Mouse (Mus musculus): Measurements from ENCODE around the gene Sar1b.
A peak's percentile ranks its signal among the peaks of the same experiment; 100 is the strongest.
"Not testable (repeated sequence)": the region's sequence is repeated elsewhere in the genome, so short reads cannot be mapped to it uniquely, and the experiment has no call there.

Sar1b gene

GRCm38 (mm10) chr11:51780773-51781267 is 17.3 kb downstream of the Sar1b start:
- DNase-seq, result peak; percentile 93

DNA sequence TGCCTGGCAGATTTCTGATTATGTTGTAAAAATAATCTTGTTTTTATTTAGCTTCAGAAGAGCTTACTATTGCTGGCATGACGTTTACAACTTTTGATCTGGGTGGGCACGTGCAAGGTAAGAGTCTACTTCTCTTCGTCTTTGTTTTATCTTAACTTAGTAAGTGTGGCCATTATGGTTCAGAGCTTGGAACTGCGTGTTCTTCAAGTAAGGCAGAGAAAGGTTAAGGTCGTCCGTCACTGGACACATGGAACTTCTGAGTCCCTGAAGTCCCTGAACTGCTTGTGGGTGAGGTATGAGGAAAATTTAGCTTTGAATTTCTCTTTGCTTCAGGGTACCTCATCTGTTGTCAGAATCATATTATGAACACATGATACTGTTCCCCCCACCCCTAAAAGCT is 19.2 kb downstream of the Sar1b start:
- no peak for DNase-seq

DNA sequence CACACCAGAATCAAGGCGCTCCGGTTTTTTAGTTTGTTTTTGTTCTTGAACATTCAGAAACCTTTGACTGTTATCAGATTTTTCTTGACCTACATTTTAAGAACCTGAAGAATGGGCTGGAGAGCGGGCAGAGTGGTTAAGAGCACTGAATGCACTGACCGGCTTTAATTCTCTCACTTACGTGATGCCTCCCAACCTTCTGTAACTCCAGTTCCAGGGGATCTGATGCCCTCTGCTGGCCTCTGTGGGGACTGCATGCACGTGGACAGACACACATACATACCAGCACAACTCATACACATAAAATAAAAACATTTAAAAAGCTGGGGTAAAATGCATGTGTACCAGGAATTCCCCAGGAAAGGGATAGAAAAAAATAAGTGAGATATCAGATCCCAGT is 22.4 kb downstream of the Sar1b start:
- DNase-seq, result no peak

- not testable (repeated sequence) for DNase-seq
These were observed 26.2 kb downstream of the Sar1b start for GRCm38 (mm10) chr11:51789735-51790134.

DNA sequence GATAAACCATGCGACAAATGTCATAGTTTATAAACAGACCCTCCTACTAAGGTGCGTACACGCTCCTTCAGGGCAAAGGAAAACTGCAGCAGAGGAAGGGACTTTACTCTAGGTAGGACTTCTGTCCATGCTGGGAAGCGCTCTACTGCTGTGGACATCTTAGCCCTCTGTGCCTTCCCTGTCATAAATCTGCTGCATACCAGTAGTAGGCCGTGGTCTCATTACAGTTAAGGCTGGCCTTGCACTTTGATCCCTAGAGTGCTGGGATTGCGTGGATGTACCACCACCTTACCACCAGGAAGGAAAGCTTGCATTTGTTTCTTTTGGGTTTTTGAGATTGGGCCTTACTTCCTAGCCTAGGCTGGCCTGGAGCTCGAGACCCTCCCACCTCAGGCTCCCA is 27.2 kb downstream of the Sar1b start:
- no peak for DNase-seq

DNA sequence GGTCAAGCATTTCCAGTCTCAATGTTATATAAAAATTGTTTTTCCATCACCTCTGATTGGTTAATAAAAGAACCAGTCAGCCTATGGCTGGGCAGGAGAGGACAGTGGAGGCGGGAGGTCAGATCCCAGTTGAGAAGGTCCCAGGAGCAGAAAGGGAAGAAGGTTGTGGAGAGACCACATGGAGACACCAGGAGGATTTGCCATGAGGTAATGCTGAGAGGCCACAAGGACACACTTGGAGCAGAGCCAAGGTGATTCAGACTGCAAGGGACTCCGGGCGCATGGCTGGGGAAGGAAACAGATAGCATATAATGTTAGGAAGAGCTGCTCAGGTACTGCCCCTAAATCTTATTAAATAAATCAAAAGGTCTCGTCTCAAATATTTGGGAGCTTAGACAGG is 32.8 kb downstream of the Sar1b start:
- no peak for DNase-seq

- DNase-seq, result peak; percentile 96
These were observed 37.3 kb downstream of the Sar1b start for GRCm38 (mm10) chr11:51800634-51801325.

DNA sequence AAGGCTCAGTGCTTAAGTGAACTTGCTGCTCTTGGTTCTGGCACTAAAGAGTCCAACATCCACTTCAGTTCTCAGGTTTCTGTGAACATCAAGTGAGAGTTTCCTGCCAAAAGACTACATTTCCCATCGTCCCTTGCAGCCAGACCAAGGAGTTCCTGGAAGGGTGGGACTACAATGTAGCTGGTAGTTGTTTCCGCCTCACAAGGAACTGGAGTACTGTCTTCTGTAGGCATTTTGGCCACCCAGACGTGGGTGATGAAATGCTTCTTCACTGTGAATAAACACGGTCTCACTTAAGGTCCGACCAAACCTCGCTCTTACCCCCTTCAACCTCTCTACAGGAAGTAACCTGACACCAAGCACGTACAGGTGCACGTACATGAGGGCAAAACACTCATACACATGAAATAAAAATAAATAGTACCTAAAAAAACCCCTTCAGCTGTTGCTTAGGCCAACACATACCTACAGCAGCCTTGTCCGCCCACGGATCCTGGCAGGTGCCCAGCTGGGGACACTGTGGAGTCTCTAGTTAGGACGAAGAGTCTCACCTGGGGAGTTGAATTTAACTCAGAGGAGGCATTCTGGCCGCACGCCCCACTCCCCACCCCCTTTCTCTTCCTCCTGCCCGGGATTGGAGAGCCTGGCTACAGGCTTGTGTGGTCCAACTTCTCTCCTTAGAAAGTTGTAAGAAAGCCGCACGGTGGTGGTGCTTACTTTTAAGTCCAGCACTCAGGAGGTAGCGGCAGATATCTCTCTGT is 41.9 kb downstream of the Sar1b start:
- DNase-seq, result peak; percentile 97

GRCm38 (mm10) chr11:51807108-51807879 is 43.8 kb downstream of the Sar1b start:
- no peak for DNase-seq

GRCm38 (mm10) chr11:51809632-51810224 is 46.2 kb downstream of the Sar1b start:
- DNase-seq, result no peak

DNA sequence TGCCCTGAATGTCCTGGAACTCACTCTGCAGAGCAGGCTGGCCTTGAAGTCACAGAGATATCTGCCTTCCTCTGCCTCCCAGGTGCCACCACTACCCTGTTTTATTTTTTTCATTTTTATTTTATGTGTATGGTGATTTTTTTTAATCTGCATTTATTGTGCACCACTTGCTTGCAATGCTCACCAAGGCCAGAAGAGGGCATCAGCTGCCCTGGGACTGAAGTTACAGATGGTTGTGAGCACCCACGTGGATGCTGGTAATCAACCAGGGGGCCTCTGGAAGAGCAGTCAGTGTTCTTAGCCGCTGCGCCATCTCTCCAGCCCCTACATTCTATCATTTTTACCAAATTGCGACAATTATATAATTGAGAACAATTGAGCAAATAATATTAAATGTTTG is 47.7 kb downstream of the Sar1b start:
- DNase-seq, result no peak

DNA sequence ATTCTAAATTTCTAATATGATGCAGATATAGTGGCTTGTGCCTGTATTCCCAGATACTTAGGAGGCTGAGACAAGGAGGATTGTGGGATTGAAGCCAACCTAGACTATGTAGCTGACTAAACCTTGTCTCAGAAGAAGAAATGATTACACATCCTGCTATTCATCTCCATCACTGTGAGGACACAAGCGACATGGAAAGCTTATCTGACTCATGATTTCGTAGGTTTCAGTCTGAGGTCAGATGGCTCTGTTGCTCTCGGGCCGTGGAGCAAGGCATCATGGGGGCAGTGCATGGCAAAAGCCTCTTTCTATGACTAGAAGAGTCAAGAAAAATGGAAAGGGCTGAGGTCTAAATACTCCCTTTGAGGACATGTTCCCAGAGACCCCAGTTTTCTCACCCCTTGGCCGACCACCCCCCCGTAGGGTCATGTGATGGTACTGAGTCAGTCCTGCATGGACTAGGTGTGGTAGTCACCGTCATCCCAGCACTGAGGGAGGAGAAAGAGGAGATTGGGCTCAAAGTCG is 48.6 kb downstream of the Sar1b start:
- no peak for DNase-seq

- DNase-seq, result peak; percentile 97
These were observed 54.3 kb downstream of the Sar1b start for GRCm38 (mm10) chr11:51817756-51818155.

- no peak for DNase-seq
These were observed 55.4 kb downstream of the Sar1b start for GRCm38 (mm10) chr11:51818837-51819236.

DNA sequence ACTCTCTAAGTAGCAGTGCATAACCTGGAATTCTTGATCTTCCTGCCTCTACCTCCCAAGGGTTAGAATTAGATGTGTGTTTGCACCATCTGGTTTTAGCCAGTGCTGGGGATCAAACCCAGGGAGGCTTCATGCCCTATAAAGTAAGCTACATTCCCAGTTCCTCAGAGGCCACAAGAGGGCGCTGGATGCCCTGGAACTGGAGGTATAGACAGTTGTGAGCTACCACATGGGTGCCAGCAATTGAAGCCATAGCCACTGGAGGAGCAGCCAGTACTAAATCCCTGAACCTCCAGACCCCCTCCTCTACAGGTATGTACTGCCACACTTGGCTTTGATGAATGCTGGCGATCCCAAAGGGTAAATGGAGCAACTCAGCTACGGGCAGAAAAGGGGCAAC is 56.5 kb downstream of the Sar1b start:
- peak; percentile 93 for DNase-seq

GRCm38 (mm10) chr11:51820861-51821260 is 57.4 kb downstream of the Sar1b start:
- DNase-seq, result peak; percentile 94

DNA sequence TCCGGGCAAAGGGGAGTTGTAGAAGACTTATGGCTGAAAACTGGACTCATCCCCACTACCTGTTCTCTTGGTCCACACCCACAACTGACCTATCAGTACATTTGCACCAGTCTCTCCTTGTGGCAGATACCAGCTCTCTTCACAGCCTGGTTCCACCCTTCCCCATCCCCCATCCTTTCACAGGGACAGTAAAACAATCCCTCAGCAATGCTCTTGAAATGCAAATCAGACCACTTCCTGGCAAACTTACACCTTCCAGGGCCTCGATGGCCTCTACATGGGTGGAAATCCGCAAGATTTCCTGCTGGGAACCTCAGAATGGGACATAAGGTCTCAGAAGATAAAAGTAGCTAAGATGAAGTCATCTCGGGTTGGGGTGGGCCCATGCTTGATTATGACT is 59.2 kb downstream of the Sar1b start:
- DNase-seq, result no peak

GRCm38 (mm10) chr11:51823271-51823670 is 59.8 kb downstream of the Sar1b start:
- DNase-seq, result no peak

GRCm38 (mm10) chr11:51823963-51824753 is 60.7 kb downstream of the Sar1b start:
- DNase-seq, result peak; percentile 95

GRCm38 (mm10) chr11:51824867-51825424 is 61.5 kb downstream of the Sar1b start:
- DNase-seq, result no peak

Data from heart, adult 11 months (tissue).